Mouse (Mus musculus): ENCODE measurements around the gene Csnk1g1. TPM values are rescaled to one million over a fixed set of nuclear protein-coding genes. Genes with fewer than 3 reads are reported as not detected.

Csnk1g1 gene
- polyA plus RNA-seq, 1 experiment from 2014 or later: 8.4 TPM

- Histone ChIP-seq H3K36me3 (ENCODE audit: insufficient read depth, low read length) (peaks cover 32% of the 10 kb centered on the region), H3K27ac (no peak overlapping the region), H3K9me3 (replicated peaks; ENCODE audit: low read length) (no peaks in the 10 kb centered on the region), H3K4me3 (replicated peaks; ENCODE audit: low read depth, low read length) (peak overlapping the region; percentile 62), H3K27me3 (ENCODE audit: insufficient read depth, low read length) (no peaks in the 10 kb centered on the region), H3K4me2 (ENCODE audit: low read length) (peak overlapping the region; percentile 73), H3K9ac (ENCODE audit: low read depth, low read length) (peak overlapping the region; percentile 85), H3K4me1 (replicated peaks; ENCODE audit: insufficient read depth, low read length) (no peaks in the 10 kb centered on the region)
- ATAC-seq (replicated peaks; ENCODE audit: low FRiP score, low read depth): no peak
- no peak for TF ChIP-seq CTCF (IDR thresholded peaks at IDR 0.05; ENCODE audit: low read depth)
- 6% methylated on average over 4 of the region's 4 CpGs for WGBS
- DNase-seq (ENCODE audit: low spot score): no peak
Measured at GRCm38 (mm10) chr9:66060986-66061385, 152.3 kb downstream of the Csnk1g1 start.

- no peaks in the 10 kb centered on the region for H3K9me3 ChIP-seq (replicated peaks; ENCODE audit: low read length)
- ATAC-seq (replicated peaks; ENCODE audit: low FRiP score, low read depth): no peak
- H3K4me1 ChIP-seq (replicated peaks; ENCODE audit: insufficient read depth, low read length): no peaks in the 10 kb centered on the region
- no peak for TF ChIP-seq CTCF (IDR thresholded peaks at IDR 0.05; ENCODE audit: low read depth)
- H3K9ac ChIP-seq (ENCODE audit: low read depth, low read length): no peak overlapping the region
- H3K27ac ChIP-seq: no peak overlapping the region
- H3K4me3 ChIP-seq (replicated peaks; ENCODE audit: low read depth, low read length): no peak overlapping the region
- DNase-seq (ENCODE audit: low spot score): no peak
- H3K4me2 ChIP-seq (ENCODE audit: low read length): peak overlapping the region; percentile 73
- H3K27me3 ChIP-seq (ENCODE audit: insufficient read depth, low read length): no peaks in the 10 kb centered on the region
- H3K36me3 ChIP-seq (ENCODE audit: insufficient read depth, low read length): peaks cover 38% of the 10 kb centered on the region
- WGBS: 53% methylated on average over 3 of the region's 3 CpGs
Measured at GRCm38 (mm10) chr9:66061656-66062055, 152.9 kb downstream of the Csnk1g1 start.

GRCm38 (mm10) chr9:66063446-66063845 lies 154.7 kb downstream of the Csnk1g1 start:
- Histone ChIP-seq H3K9me3 (replicated peaks; ENCODE audit: low read length) (no peaks in the 10 kb centered on the region), H3K4me3 (replicated peaks; ENCODE audit: low read depth, low read length) (no peak overlapping the region), H3K9ac (ENCODE audit: low read depth, low read length) (no peak overlapping the region), H3K27me3 (ENCODE audit: insufficient read depth, low read length) (0 out of 2 replicates have a peak, but pooled peaks cover under 1% of the 10 kb centered on the region), H3K4me1 (replicated peaks; ENCODE audit: insufficient read depth, low read length) (no peaks in the 10 kb centered on the region), H3K36me3 (ENCODE audit: insufficient read depth, low read length) (peaks cover 44% of the 10 kb centered on the region), H3K27ac (no peak overlapping the region), H3K4me2 (ENCODE audit: low read length) (no peak overlapping the region)
- DNase-seq (ENCODE audit: low spot score) (no peak), ATAC-seq (replicated peaks; ENCODE audit: low FRiP score, low read depth) (no peak)
- WGBS: 94% methylated on average over 3 of the region's 3 CpGs
- TF ChIP-seq CTCF (IDR thresholded peaks at IDR 0.05; ENCODE audit: low read depth): no peak

GRCm38 (mm10) chr9:66064316-66064715 lies 155.6 kb downstream of the Csnk1g1 start:
- Histone ChIP-seq H3K4me2 (ENCODE audit: low read length) (no peak overlapping the region), H3K27ac (no peak overlapping the region), H3K4me3 (replicated peaks; ENCODE audit: low read depth, low read length) (no peak overlapping the region), H3K36me3 (ENCODE audit: insufficient read depth, low read length) (peaks cover 44% of the 10 kb centered on the region), H3K27me3 (ENCODE audit: insufficient read depth, low read length) (peaks cover 6% of the 10 kb centered on the region; the same call in 1 of the 2 replicates), H3K9me3 (replicated peaks; ENCODE audit: low read length) (no peaks in the 10 kb centered on the region), H3K9ac (ENCODE audit: low read depth, low read length) (no peak overlapping the region), H3K4me1 (replicated peaks; ENCODE audit: insufficient read depth, low read length) (peaks cover 5% of the 10 kb centered on the region; the same call in 1 of the 2 replicates)
- TF ChIP-seq CTCF (IDR thresholded peaks at IDR 0.05; ENCODE audit: low read depth): no peak
- 95% methylated on average over 11 of the region's 11 CpGs for WGBS
- ATAC-seq (replicated peaks; ENCODE audit: low FRiP score, low read depth) (no peak), DNase-seq (ENCODE audit: low spot score) (no peak)

- Histone ChIP-seq H3K27me3 (ENCODE audit: insufficient read depth, low read length) (peaks cover 6% of the 10 kb centered on the region; the same call in 1 of the 2 replicates), H3K4me2 (ENCODE audit: low read length) (no peak overlapping the region), H3K36me3 (ENCODE audit: insufficient read depth, low read length) (peaks cover 44% of the 10 kb centered on the region), H3K27ac (no peak overlapping the region), H3K4me3 (replicated peaks; ENCODE audit: low read depth, low read length) (no peak overlapping the region), H3K4me1 (replicated peaks; ENCODE audit: insufficient read depth, low read length) (peaks cover 5% of the 10 kb centered on the region; the same call in 1 of the 2 replicates), H3K9me3 (replicated peaks; ENCODE audit: low read length) (no peaks in the 10 kb centered on the region), H3K9ac (ENCODE audit: low read depth, low read length) (no peak overlapping the region)
- DNase-seq (ENCODE audit: low spot score) (no peak), ATAC-seq (replicated peaks; ENCODE audit: low FRiP score, low read depth) (no peak)
- 97% methylated on average over 3 of the region's 3 CpGs for WGBS
- TF ChIP-seq CTCF (IDR thresholded peaks at IDR 0.05; ENCODE audit: low read depth): no peak
Measured at GRCm38 (mm10) chr9:66066791-66067190, 158.1 kb downstream of the Csnk1g1 start.

- peaks cover 6% of the 10 kb centered on the region; the same call in 1 of the 2 replicates for H3K27me3 ChIP-seq (ENCODE audit: insufficient read depth, low read length)
- H3K9ac ChIP-seq (ENCODE audit: low read depth, low read length): no peak overlapping the region
- H3K36me3 ChIP-seq (ENCODE audit: insufficient read depth, low read length): peaks cover 42% of the 10 kb centered on the region
- H3K4me2 ChIP-seq (ENCODE audit: low read length): no peak overlapping the region
- peak; percentile 80 for TF ChIP-seq CTCF (IDR thresholded peaks at IDR 0.05; ENCODE audit: low read depth)
- peak; percentile 75 for DNase-seq (ENCODE audit: low spot score)
- no peak overlapping the region for H3K4me3 ChIP-seq (replicated peaks; ENCODE audit: low read depth, low read length)
- WGBS: 26% methylated on average over 5 of the region's 5 CpGs
- H3K4me1 ChIP-seq (replicated peaks; ENCODE audit: insufficient read depth, low read length): peaks cover 5% of the 10 kb centered on the region; the same call in 1 of the 2 replicates
- H3K9me3 ChIP-seq (replicated peaks; ENCODE audit: low read length): no peaks in the 10 kb centered on the region
- ATAC-seq (replicated peaks; ENCODE audit: low FRiP score, low read depth): no peak
- no peak overlapping the region for H3K27ac ChIP-seq
Measured at GRCm38 (mm10) chr9:66067542-66067941, 158.8 kb downstream of the Csnk1g1 start.

- no peak overlapping the region for H3K4me2 ChIP-seq (ENCODE audit: low read length)
- no peak for ATAC-seq (replicated peaks; ENCODE audit: low FRiP score, low read depth)
- H3K27me3 ChIP-seq (ENCODE audit: insufficient read depth, low read length): peaks cover 6% of the 10 kb centered on the region; the same call in 1 of the 2 replicates
- no peak overlapping the region for H3K9ac ChIP-seq (ENCODE audit: low read depth, low read length)
- peaks cover 5% of the 10 kb centered on the region; the same call in 1 of the 2 replicates for H3K4me1 ChIP-seq (replicated peaks; ENCODE audit: insufficient read depth, low read length)
- no peak overlapping the region for H3K27ac ChIP-seq
- H3K4me3 ChIP-seq (replicated peaks; ENCODE audit: low read depth, low read length): no peak overlapping the region
- no peak for DNase-seq (ENCODE audit: low spot score)
- no peak for TF ChIP-seq CTCF (IDR thresholded peaks at IDR 0.05; ENCODE audit: low read depth)
- H3K9me3 ChIP-seq (replicated peaks; ENCODE audit: low read length): no peaks in the 10 kb centered on the region
- H3K36me3 ChIP-seq (ENCODE audit: insufficient read depth, low read length): peaks cover 37% of the 10 kb centered on the region
- WGBS: 69% methylated on average over 4 of the region's 4 CpGs
Measured at GRCm38 (mm10) chr9:66068056-66068455, 159.3 kb downstream of the Csnk1g1 start.
